Mouse (Mus musculus) heart, embryonic 11.5 days (tissue): Measurements from ENCODE around the gene H2-M11. TPM values are rescaled to one million over a fixed set of nuclear protein-coding genes. Genes with fewer than 3 reads are reported as not detected.

Experiments
- ATAC-seq: fragments of 200-750 bp; cut with Nextera tagmentation; replicated peaks from 2 replicates; pipeline ENCODE4 v1.8.0; 2017; ENCODE audit warnings: moderate library complexity; ENCODE audit not compliant: insufficient number of reproducible peaks, low FRiP score, low TSS enrichment
- H3K27ac ChIP-seq: fragments of 300-500 bp; sonication (generic); 2 replicates; pipeline ENCODE4 v1.5.1; 2014; ENCODE audit warnings: mild to moderate bottlenecking, low read depth, low read length
- H3K27me3 ChIP-seq: fragments of 300-500 bp; sonication (generic); 2 replicates; pipeline ENCODE4 v1.6.1; 2014; ENCODE audit warnings: mild to moderate bottlenecking, low read length, mixed read lengths; ENCODE audit not compliant: control insufficient read depth, insufficient read depth
- H3K36me3 ChIP-seq: fragments of 300-500 bp; sonication (generic); 2 replicates; pipeline ENCODE4 v1.6.1; 2014; ENCODE audit warnings: mild to moderate bottlenecking, low read length, moderate library complexity, mixed read lengths; ENCODE audit not compliant: control insufficient read depth, insufficient read depth
- H3K4me1 ChIP-seq: fragments of 300-500 bp; sonication (generic); 2 replicates; pipeline ENCODE4 v1.6.1; 2014; ENCODE audit warnings: low read length; ENCODE audit not compliant: control insufficient read depth, insufficient read depth
- H3K4me2 ChIP-seq: fragments of 300-500 bp; sonication (generic); 2 replicates; pipeline ENCODE4 v1.6.1; 2014; ENCODE audit warnings: mild to moderate bottlenecking, moderate library complexity
- H3K4me3 ChIP-seq: fragments of 300-500 bp; sonication (generic); 2 replicates; pipeline ENCODE4 v1.5.1; 2014; ENCODE audit warnings: low read depth, low read length
- H3K9ac ChIP-seq: fragments of 300-500 bp; sonication (generic); 2 replicates; pipeline ENCODE4 v1.6.1; 2014; ENCODE audit warnings: mild to moderate bottlenecking, low read depth, low read length, moderate library complexity
- H3K9me3 ChIP-seq: fragments of 300-500 bp; sonication (generic); replicated peaks from 2 replicates; pipeline ENCODE4 v1.6.1; 2016; ENCODE audit warnings: low read length; ENCODE audit not compliant: control insufficient read depth
- WGBS: fragments of 180-500 bp; shearing (Covaris S2); extraction: QIAGEN DNeasy Blood & Tissue Kit; methylation state at CpG from one replicate; pipeline ENCODE4 v1.1.7; 2014; ENCODE audit not compliant: insufficient replicate concordance; 5-methylcytosine and 5-hydroxymethylcytosine counted together
- polyA plus RNA-seq: library from polyadenylated mRNA; unstranded; fragments of >200 nt; fragmentation: Nextera tagmentation; extraction: Ambion mirVana; gene quantifications from 2 replicates; pipeline ENCODE4 v1.2.1, GENCODE M21; 2014

H2-M11 gene
- not detected in 2 replicates for polyA plus RNA-seq

DNA sequence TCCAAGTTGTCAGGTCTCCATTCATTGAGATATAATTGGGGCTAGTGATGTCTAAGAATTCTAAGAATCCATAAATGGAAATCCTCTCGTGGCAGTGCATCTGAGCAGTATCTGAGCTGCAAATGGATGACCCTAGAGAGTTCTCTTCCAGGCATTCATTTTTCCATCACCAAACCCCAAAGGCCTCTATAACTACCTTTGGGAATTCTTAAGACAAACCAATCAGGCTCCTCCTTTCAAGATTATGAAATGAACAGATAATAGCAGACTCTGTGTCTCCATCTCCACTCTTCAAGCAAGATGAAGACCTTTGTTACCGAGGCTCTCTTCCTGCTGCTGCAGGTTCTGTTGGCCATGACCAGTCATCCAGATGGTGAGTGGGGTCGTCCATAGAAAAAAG is at the start of gene H2-M11:
TSS of gene H2-M11 (plus strand) at position 301 of the 400 bp plus-strand sequence.
- 57% methylated on average over 3 of the region's 3 CpGs for WGBS
- H3K27ac ChIP-seq, result no peak within 1 kb of the TSS
- H3K4me3 ChIP-seq, result no peak within 1 kb of the TSS
- no peak for ATAC-seq
- no peak within 1 kb of the TSS for H3K9ac ChIP-seq
- H3K4me2 ChIP-seq, result no peak within 1 kb of the TSS
- no peaks in the 10 kb centered on the region for H3K9me3 ChIP-seq
- no peaks in the 10 kb centered on the region for H3K36me3 ChIP-seq
- H3K27me3 ChIP-seq, result no peaks in the 10 kb centered on the region
- no peaks in the 10 kb centered on the region for H3K4me1 ChIP-seq

DNA sequence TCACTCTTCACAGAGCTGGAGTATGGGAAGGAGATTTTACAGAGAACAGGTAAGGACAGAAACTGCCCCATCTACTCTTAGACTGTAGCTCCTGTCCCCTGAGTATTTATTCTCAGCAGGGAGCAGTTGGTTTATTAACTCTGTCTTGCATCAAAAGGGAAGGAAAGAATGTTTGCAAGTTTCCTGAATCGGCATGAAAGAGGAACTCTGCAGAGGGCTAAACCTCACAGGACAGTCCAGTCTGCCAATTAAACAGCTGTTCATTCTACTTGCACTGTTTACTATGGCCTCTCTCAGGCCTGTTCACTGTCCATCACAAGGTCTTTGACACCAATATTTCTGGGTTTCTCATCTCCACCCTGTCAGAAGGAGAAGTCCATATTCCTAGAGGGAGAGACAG is 46.4 kb upstream of the H2-M11 start:
- Histone ChIP-seq H3K4me1 (no peaks in the 10 kb centered on the region), H3K27ac (no peak overlapping the region), H3K36me3 (no peaks in the 10 kb centered on the region), H3K4me3 (no peak overlapping the region), H3K4me2 (no peak overlapping the region), H3K27me3 (no peaks in the 10 kb centered on the region), H3K9ac (no peak overlapping the region), H3K9me3 (no peaks in the 10 kb centered on the region)
- WGBS, result 52% methylated on average over 1 of the region's 1 CpGs
- no peak for ATAC-seq

DNA sequence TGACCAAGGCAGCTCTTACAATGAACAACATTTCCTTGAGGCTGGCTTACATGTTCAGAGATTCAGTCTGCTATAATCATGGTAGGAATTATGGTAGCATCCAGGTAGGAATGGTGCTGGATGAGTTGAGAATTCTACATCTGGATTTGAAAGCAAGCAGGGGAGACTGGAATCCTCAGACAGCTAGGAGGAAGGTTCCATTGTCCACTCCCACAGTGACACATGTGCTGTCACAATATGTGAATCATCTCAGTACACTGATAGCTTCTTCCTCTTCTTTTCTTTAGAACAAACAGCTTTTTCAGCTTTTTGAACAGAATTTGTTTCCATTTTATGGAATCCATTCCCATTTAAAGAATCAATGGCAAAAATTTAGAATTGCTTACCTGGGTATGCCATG is 43.0 kb upstream of the H2-M11 start:
- Histone ChIP-seq H3K4me1 (no peaks in the 10 kb centered on the region), H3K9me3 (no peaks in the 10 kb centered on the region), H3K27me3 (no peaks in the 10 kb centered on the region), H3K4me3 (no peak overlapping the region), H3K4me2 (no peak overlapping the region), H3K36me3 (no peaks in the 10 kb centered on the region), H3K9ac (no peak overlapping the region), H3K27ac (no peak overlapping the region)
- no peak for ATAC-seq

Other genes starting within 250 kb of the H2-M11 start
- gene H2-M10.1, start 220.9 kb upstream of the H2-M11 start, polyA plus RNA-seq, result not detected in 2 replicates
- gene H2-M10.3, start 178.7 kb upstream of the H2-M11 start, polyA plus RNA-seq, result not detected in 2 replicates
- not detected in 2 replicates for gene H2-M10.4, start 84.7 kb upstream of the H2-M11 start, polyA plus RNA-seq
- not detected in 2 replicates for gene H2-M9, start 95.6 kb downstream of the H2-M11 start, polyA plus RNA-seq
- not detected in 2 replicates for gene H2-M1, start 125.1 kb downstream of the H2-M11 start, polyA plus RNA-seq
- not detected in 2 replicates for gene H2-M10.5, start 225.8 kb downstream of the H2-M11 start, polyA plus RNA-seq